Mouse (Mus musculus) forebrain, embryonic 11.5 days (tissue): ENCODE measurements around the gene Emp3. TPM values are rescaled to one million over a fixed set of nuclear protein-coding genes. Genes with fewer than 3 reads are reported as not detected.
"Not testable (repeated sequence)": the region's sequence is repeated elsewhere in the genome, so short reads cannot be mapped to it uniquely, and the experiment has no call there.

Source experiments
- ATAC-seq: fragments of 200-750 bp; cut with Nextera tagmentation; replicated peaks from 2 replicates; pipeline ENCODE4 v1.8.0; 2017; ENCODE audit warnings: moderate TSS enrichment; ENCODE audit not compliant: low FRiP score
- DNase-seq: peaks from one replicate; pipeline ENCODE4 v3.0.0-alpha.2; 2017; ENCODE audit warnings: low spot score
- H3K27ac ChIP-seq: fragments of 300-500 bp; sonication (generic); 2 replicates; pipeline ENCODE4 v1.5.1; 2014; ENCODE audit warnings: low read depth, low read length
- H3K27me3 ChIP-seq: fragments of 300-500 bp; sonication (generic); 2 replicates; pipeline ENCODE4 v1.6.1; 2014; ENCODE audit warnings: mild to moderate bottlenecking, low read length, mixed read lengths; ENCODE audit not compliant: control insufficient read depth, insufficient read depth
- H3K36me3 ChIP-seq: fragments of 300-500 bp; sonication (generic); 2 replicates; pipeline ENCODE4 v1.6.1; 2014; ENCODE audit warnings: mild to moderate bottlenecking, low read length, moderate library complexity, mixed read lengths; ENCODE audit not compliant: control insufficient read depth, insufficient read depth
- H3K4me1 ChIP-seq: fragments of 300-500 bp; sonication (generic); replicated peaks from 2 replicates; pipeline ENCODE4 v1.6.1; 2014; ENCODE audit warnings: low read length, mixed read lengths; ENCODE audit not compliant: control insufficient read depth, insufficient read depth
- H3K4me2 ChIP-seq: fragments of 300-500 bp; sonication (generic); 2 replicates; pipeline ENCODE4 v1.6.1; 2014; ENCODE audit warnings: low read depth, mild to moderate bottlenecking, low read length, moderate library complexity, mixed read lengths; ENCODE audit not compliant: severe bottlenecking
- H3K4me3 ChIP-seq: fragments of 300-500 bp; sonication (generic); 2 replicates; pipeline ENCODE4 v1.5.1; 2014; ENCODE audit warnings: low read depth, low read length
- H3K9ac ChIP-seq: fragments of 300-500 bp; sonication (generic); 2 replicates; pipeline ENCODE4 v1.6.1; 2014; ENCODE audit warnings: low read length
- H3K9me3 ChIP-seq: fragments of 300-500 bp; sonication (generic); 2 replicates; pipeline ENCODE4 v1.6.1; 2016; ENCODE audit warnings: low read length, mixed read lengths; ENCODE audit not compliant: control insufficient read depth
- WGBS: fragments of 180-500 bp; shearing (Covaris S2); extraction: QIAGEN DNeasy Blood & Tissue Kit; methylation state at CpG from one replicate; pipeline ENCODE4 v1.1.7; 2014; 5-methylcytosine and 5-hydroxymethylcytosine counted together
- polyA plus RNA-seq: library from polyadenylated mRNA; unstranded; fragments of >200 nt; fragmentation: Nextera tagmentation; extraction: Ambion mirVana; gene quantifications from 2 replicates; pipeline ENCODE4 v1.2.1, GENCODE M21; 2014

Emp3 gene
- polyA plus RNA-seq, 1 experiment from 2014 or later = 15.2 TPM

DNA sequence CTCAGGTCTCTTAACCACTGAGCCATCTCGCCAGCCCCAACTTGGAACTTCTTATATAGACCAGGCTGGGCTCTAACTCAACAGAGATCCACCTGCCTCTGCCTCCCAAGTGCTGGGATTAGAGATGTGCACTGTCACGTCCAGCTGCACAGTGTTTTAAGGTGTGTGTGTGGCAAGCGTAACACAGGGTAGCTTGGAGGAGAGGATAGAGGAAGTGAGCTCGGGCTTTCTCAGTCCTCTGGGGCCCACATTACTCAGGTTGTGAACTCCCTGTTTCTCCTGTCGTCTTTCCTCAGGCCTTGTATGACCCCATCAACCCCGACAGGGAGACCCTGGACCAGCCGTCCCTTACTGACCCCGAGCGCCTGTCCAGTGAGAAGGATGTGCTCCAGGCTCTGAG, 14.6 kb downstream of the Emp3 start:
- Histone ChIP-seq H3K9ac (no peak overlapping the region), H3K9me3 (no peaks in the 10 kb centered on the region; the same call in 1 of the 2 replicates), H3K36me3 (peaks cover 4% of the 10 kb centered on the region; the same call in 1 of the 2 replicates), H3K4me1 (no peaks in the 10 kb centered on the region), H3K27ac (no peak overlapping the region), H3K27me3 (no peaks in the 10 kb centered on the region), H3K4me2 (no peak overlapping the region), H3K4me3 (no peak overlapping the region)
- ATAC-seq (no peak), DNase-seq (no peak)
- 90% methylated on average over 9 of the region's 9 CpGs for WGBS

DNA sequence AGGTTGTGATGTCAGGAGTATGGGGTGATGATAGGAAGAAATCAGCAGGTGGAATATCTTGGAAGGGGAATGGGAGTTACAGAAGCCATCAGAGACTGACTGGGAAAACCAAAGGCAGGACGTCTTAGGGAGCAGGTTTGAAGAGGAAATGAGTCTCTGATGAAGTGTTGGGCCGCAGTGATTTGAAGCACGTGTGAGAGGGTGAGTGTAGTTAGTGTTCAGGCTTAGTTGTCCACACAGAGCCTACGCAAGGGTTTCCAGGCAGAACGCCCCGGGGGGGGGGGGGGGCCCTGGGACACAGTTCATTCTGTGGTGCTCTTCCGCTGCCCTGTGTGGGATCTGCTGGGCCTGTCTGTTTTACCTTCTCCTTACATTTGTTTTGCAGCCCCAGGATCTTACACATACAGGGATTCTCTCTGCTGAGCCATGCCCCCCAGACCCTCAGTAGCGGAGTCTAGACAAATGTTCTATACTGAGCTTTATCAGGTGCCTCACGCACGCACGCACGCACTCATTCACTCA, 18.7 kb downstream of the Emp3 start:
- no peaks in the 10 kb centered on the region for H3K36me3 ChIP-seq
- H3K27ac ChIP-seq = 0 out of 2 replicates have a peak overlapping the region, but pooled peaks have one; percentile 12
- H3K4me2 ChIP-seq = no peak overlapping the region
- WGBS = 79% methylated on average over 12 of the region's 12 CpGs
- DNase-seq = peak; percentile 56
- peaks cover under 1% of the 10 kb centered on the region; the same call in 1 of the 2 replicates for H3K4me1 ChIP-seq
- no peaks in the 10 kb centered on the region; the same call in 1 of the 2 replicates for H3K9me3 ChIP-seq
- H3K4me3 ChIP-seq = no peak overlapping the region
- no peak overlapping the region for H3K9ac ChIP-seq
- no peaks in the 10 kb centered on the region for H3K27me3 ChIP-seq
- no peak for ATAC-seq

DNA sequence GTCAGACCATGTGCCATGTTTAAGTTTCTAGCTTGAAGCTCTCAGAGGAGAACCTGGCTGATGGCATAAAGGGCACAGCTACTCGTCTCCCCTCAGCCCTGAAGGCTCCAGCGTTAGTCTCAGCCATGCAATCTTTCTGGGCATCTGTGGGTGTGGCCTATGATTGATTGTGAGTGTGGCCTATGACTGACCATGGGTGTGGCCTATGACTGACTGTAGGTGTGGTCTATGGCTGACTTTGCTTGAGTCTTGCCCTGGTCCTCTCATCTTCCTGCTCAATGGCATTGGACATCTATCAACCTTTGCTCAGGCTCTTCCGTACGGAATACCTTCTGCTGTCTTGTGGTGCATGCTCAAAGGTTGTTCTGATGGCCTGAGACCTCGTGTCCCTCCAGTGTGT, 19.6 kb downstream of the Emp3 start:
- WGBS = 72% methylated on average over 5 of the region's 5 CpGs
- H3K36me3 ChIP-seq = no peaks in the 10 kb centered on the region
- H3K4me2 ChIP-seq = no peak overlapping the region
- H3K4me1 ChIP-seq = peaks cover 4% of the 10 kb centered on the region; the same call in 1 of the 2 replicates
- ATAC-seq = no peak
- no peaks in the 10 kb centered on the region for H3K27me3 ChIP-seq
- no peak overlapping the region for H3K4me3 ChIP-seq
- H3K9ac ChIP-seq = no peak overlapping the region
- H3K27ac ChIP-seq = no peak overlapping the region
- no peaks in the 10 kb centered on the region; the same call in 1 of the 2 replicates for H3K9me3 ChIP-seq
- DNase-seq = no peak

DNA sequence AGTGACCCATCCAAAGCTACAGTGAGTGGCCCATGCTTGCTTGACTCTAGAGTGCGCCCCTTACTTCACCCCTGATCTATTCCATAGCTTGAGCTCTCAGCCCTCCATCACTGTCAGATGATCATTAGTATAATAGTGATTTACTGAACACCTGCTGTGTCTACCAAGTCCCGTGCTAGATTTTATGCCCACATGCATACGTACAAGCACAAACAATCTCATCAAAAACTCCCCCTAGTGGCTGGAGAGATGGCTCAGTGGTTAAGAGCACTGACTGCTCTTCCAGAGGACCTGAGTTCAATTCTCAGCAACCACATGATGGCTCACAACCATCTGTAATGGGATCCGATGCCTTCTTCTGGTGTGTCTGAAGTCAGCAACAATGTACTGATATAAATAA, 23.1 kb downstream of the Emp3 start:
- not testable (repeated sequence) for H3K27me3 ChIP-seq, H3K4me2 ChIP-seq, ATAC-seq, H3K36me3 ChIP-seq, H3K9ac ChIP-seq, H3K9me3 ChIP-seq, H3K27ac ChIP-seq, H3K4me3 ChIP-seq, DNase-seq, H3K4me1 ChIP-seq
- WGBS = 54% methylated on average over 4 of the region's 4 CpGs

DNA sequence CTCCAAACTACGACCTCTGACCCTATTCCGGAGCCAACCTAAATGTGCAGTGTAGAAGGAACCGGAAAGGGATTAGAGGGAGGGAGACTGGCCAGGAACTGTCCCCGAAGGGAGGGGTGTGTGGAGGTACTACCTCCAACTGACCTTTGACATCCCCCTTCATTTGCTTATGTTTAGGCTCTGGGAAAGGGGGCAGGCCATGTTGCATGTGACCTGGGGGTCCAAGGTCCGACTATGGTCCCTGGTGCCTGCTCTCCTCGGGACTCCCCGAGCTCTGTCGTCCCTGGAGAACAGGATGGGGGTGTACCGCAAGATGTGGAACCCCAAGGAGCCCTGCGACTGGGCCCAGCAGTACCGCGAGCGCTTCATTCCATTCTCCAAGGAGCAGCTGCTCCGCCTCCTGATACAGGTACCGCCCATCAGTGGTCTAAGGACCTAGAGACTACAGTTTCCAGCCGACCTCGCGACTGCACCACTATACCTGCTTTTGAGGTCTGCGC, 23.9 kb downstream of the Emp3 start:
- Histone ChIP-seq H3K9ac (peak overlapping the region; percentile 70), H3K36me3 (no peaks in the 10 kb centered on the region), H3K9me3 (no peaks in the 10 kb centered on the region), H3K4me3 (peak overlapping the region; percentile 43), H3K27me3 (no peaks in the 10 kb centered on the region; the same call in 1 of the 2 replicates), H3K4me1 (peaks cover 4% of the 10 kb centered on the region; the same call in 1 of the 2 replicates), H3K4me2 (peak overlapping the region; percentile 78), H3K27ac (peak overlapping the region; percentile 50)
- DNase-seq (peak; percentile 65), ATAC-seq (peak; percentile 54)
- WGBS = under 1% methylated on average over 19 of the region's 19 CpGs

DNA sequence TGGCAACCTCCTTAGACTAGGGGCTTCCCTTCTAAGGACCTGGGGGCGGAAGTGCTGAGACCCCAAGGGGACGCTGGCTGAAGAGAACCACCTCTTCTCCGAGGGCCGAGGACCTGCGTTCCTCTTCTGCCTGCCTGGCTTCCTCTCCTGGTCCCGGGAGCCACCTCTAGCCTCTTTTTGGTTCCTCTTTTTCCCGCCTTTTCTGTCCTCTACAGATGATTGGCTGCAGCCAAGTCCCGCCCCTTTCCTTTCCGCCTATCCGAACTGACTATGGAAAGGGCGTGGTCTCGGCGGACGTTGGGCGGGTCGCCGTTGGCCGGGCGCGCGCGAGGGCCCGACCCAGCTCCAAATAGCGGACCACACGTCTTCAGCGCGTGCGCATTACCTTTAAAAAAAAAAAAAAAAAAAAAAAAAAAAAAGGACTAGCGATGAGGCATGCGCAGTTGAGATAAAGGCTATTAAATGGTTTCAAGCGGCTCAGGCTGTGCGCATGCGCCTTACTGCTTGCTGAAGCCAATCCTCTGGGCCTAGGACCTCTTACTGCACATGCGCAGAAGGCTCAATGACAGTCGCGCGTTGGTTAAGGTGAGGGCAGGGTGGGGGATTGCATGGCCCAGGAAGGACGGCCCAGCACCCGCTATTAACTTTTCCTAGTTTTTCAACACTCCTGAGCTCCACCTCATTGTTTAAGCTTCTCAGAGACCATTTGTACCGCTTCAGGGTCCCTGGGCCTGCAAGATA, 24.5 kb downstream of the Emp3 start, which contains the start of the genes Syngr4 and Tmem143:
Gene Syngr4, minus strand, starts transcription at position 198 of the 741 bp plus-strand sequence.
Gene Tmem143, plus strand, starts transcription at position 425 of the 741 bp plus-strand sequence.
- H3K36me3 ChIP-seq = no peaks in the 10 kb centered on the region
- WGBS = 1% methylated on average over 40 of the region's 40 CpGs
- no peaks in the 10 kb centered on the region; the same call in 1 of the 2 replicates for H3K27me3 ChIP-seq
- ATAC-seq (peak; percentile 91), DNase-seq (peak; percentile 97)
- peak within 1 kb of the TSS; percentile 78 for H3K4me2 ChIP-seq
- H3K4me3 ChIP-seq = peak within 1 kb of the TSS; percentile 43
- peak within 1 kb of the TSS; percentile 50 for H3K27ac ChIP-seq
- peak within 1 kb of the TSS; percentile 70 for H3K9ac ChIP-seq
- H3K9me3 ChIP-seq = no peaks in the 10 kb centered on the region
- H3K4me1 ChIP-seq = peaks cover 4% of the 10 kb centered on the region; the same call in 1 of the 2 replicates

DNA sequence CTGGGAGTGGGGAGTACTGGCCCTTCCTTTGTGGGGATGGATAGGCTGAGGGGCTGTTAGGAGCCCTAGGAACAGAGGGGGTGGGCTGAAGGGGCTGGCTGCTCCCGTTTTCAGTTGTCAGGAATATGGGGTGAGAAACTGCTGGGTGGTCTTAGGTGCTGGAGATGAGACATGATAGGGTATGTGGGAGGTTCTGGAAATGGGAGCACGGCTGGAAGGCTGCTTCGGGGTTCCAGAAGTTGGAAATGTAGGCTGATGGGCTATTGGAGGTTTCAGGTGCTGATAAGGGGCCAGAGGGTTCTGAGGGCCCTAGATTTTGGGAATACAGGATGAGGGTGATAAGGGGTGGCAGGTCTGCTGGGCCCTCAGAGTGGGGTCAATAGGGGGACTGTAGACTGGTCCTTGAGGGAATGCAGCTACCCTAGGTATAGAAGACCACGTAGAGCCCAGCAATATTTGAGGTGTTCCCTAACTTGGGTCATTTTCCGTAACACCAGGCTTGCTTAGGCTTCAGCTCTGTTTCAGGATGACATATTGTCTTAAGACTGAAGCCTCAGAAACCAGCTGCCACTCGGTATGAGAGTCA, 25.2 kb downstream of the Emp3 start:
- Histone ChIP-seq H3K4me3 (peak overlapping the region; percentile 43; the same call in 1 of the 2 replicates), H3K36me3 (no peaks in the 10 kb centered on the region), H3K4me1 (peaks cover 5% of the 10 kb centered on the region; the same call in 1 of the 2 replicates), H3K27ac (no peak overlapping the region), H3K9me3 (no peaks in the 10 kb centered on the region), H3K9ac (peak overlapping the region; percentile 16; the same call in 1 of the 2 replicates), H3K4me2 (peak overlapping the region; percentile 29; the same call in 1 of the 2 replicates), H3K27me3 (no peaks in the 10 kb centered on the region; the same call in 1 of the 2 replicates)
- DNase-seq = no peak
- WGBS = 75% methylated on average over 6 of the region's 6 CpGs
- ATAC-seq = peak; percentile 8

DNA sequence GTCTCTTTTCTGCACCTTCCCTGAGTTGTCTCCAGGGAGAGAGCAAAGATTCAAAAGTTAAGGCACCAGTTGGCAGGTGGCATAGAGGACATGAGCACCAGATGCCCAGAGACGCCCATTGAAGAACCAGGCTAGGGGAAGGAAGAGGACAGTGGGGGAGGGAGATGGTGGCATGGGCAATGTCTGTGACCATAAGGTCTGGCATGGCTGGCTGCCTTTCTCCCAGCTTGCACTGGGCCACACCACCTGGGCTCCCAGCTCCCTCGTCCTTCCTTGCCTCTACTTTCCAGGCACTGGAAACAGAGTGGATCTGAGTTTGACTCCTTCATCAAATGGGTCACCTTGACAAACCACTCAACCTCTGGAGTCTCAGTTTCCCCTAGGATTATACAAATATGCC, 28.6 kb downstream of the Emp3 start:
- Histone ChIP-seq H3K27me3 (no peaks in the 10 kb centered on the region; the same call in 1 of the 2 replicates), H3K27ac (no peak overlapping the region), H3K9ac (no peak overlapping the region), H3K4me3 (no peak overlapping the region), H3K4me1 (peaks cover 5% of the 10 kb centered on the region; the same call in 1 of the 2 replicates), H3K36me3 (no peaks in the 10 kb centered on the region), H3K9me3 (no peaks in the 10 kb centered on the region), H3K4me2 (no peak overlapping the region)
- ATAC-seq (no peak), DNase-seq (no peak)
- 87% methylated on average over 2 of the region's 2 CpGs for WGBS
